Mouse (Mus musculus) gastrocnemius, adult 2 months (tissue): ENCODE results near the gene Gm20489. TPM values are rescaled to one million over a fixed set of nuclear protein-coding genes. Genes with fewer than 3 reads are reported as not detected.
A peak's percentile ranks its signal among the peaks of the same experiment; 100 is the strongest.

Experiments used
- DNase-seq: peaks from one replicate; pipeline ENCODE4 v3.0.0; 2022
- H3K27ac ChIP-seq: fragments of 200-600 bp; 2 replicates; pipeline ENCODE4 v1.8.1; 2022; ENCODE audit warnings: mild to moderate bottlenecking
- H3K4me3 ChIP-seq: fragments of 200-600 bp; 2 replicates; pipeline ENCODE4 v1.8.1; 2022; ENCODE audit warnings: mild to moderate bottlenecking, moderate library complexity
- CTCF ChIP-seq: fragments of 200-600 bp; IDR thresholded peaks from 2 replicates; pipeline ENCODE4 v1.8.1; 2022; ENCODE audit warnings: antibody characterized with exemption, mild to moderate bottlenecking, moderate library complexity
- intact Hi-C: fragments of 180-260 bp; cut with DNase I; formaldehyde crosslinking; loops from one replicate; pipeline ENCODE4 v1.15.1; 2025
- total RNA-seq, 2 experiments: library from RNA; stranded (reverse); gene quantifications; 2 replicates each; pipeline ENCODE4 v1.2.3; 2021

Gene Gm20489
- total RNA-seq, 2 experiments from 2014 or later = not detected

- intact Hi-C loops = loop anchor here (5.0 kb wide), 1 partner anchor 154 kb away; no protein-coding TSS in a partner anchor
- Histone ChIP-seq H3K4me3 (no peak overlapping the region), H3K27ac (no peak overlapping the region)
- no peak for DNase-seq
- no peak for TF ChIP-seq CTCF
These were observed 17.3 kb upstream of the Gm20489 start for GRCm38 (mm10) chrX:101285953-101286670.

GRCm38 (mm10) chrX:101285534-101285933 is 16.7 kb upstream of the Gm20489 start:
- intact Hi-C loops = loop anchor here (5.0 kb wide), 1 partner anchor 153 kb away; no protein-coding TSS in a partner anchor
- DNase-seq = peak; percentile 50
- TF ChIP-seq CTCF = peak; percentile 62
- no peak overlapping the region for H3K27ac ChIP-seq
- no peak overlapping the region for H3K4me3 ChIP-seq

GRCm38 (mm10) chrX:101282813-101283212 is 14.0 kb upstream of the Gm20489 start:
- no peak for DNase-seq
- intact Hi-C loops = no loop called here
- H3K4me3 ChIP-seq = no peak overlapping the region
- TF ChIP-seq CTCF = no peak
- H3K27ac ChIP-seq = no peak overlapping the region

GRCm38 (mm10) chrX:101273875-101274738 is 5.3 kb upstream of the Gm20489 start, which contains the start of gene Med12:
TSS of gene Med12 (plus strand) at chrX:101274030.
- Histone ChIP-seq H3K27ac (peak within 1 kb of the TSS; percentile 91), H3K4me3 (peak within 1 kb of the TSS; percentile 73)
- DNase-seq = peak; percentile 94
- intact Hi-C loops = loop anchor here (2.0 kb wide), 1 partner anchor 19 kb away; the partner anchor contains the start of gene Foxo4
- TF ChIP-seq CTCF = no peak

GRCm38 (mm10) chrX:101273410-101273809 is 4.6 kb upstream of the Gm20489 start:
- Histone ChIP-seq H3K4me3 (peak overlapping the region; percentile 73), H3K27ac (peak overlapping the region; percentile 91)
- TF ChIP-seq CTCF = no peak
- intact Hi-C loops = no loop called here
- no peak for DNase-seq

GRCm38 (mm10) chrX:101268025-101268754 is 633 bp downstream of the Gm20489 start, which contains the start of gene Il2rg:
TSS of gene Il2rg (minus strand) at chrX:101268255.
- Histone ChIP-seq H3K27ac (peak within 1 kb of the TSS; percentile 24), H3K4me3 (peak within 1 kb of the TSS; percentile 54)
- TF ChIP-seq CTCF = no peak
- no peak for DNase-seq
- intact Hi-C loops = no loop called here

- TF ChIP-seq CTCF = no peak
- Histone ChIP-seq H3K4me3 (no peak overlapping the region), H3K27ac (no peak overlapping the region)
- intact Hi-C loops = no loop called here
- DNase-seq = no peak
These were observed 2.2 kb downstream of the Gm20489 start for GRCm38 (mm10) chrX:101266631-101267030.

GRCm38 (mm10) chrX:101263892-101264291 is 4.9 kb downstream of the Gm20489 start, which contains the start of gene Gm614:
TSS of gene Gm614 (minus strand) at chrX:101263992.
- H3K4me3 ChIP-seq = no peak within 1 kb of the TSS
- no peak for DNase-seq
- no peak within 1 kb of the TSS for H3K27ac ChIP-seq
- intact Hi-C loops = no loop called here
- TF ChIP-seq CTCF = no peak

- Histone ChIP-seq H3K4me3 (no peak overlapping the region), H3K27ac (no peak overlapping the region)
- no peak for TF ChIP-seq CTCF
- DNase-seq = no peak
- intact Hi-C loops = no loop called here
These were observed 8.1 kb downstream of the Gm20489 start for GRCm38 (mm10) chrX:101260441-101261325.

GRCm38 (mm10) chrX:101256603-101257002 is 12.2 kb downstream of the Gm20489 start:
- peak; percentile 24 for DNase-seq
- no peak overlapping the region for H3K4me3 ChIP-seq
- TF ChIP-seq CTCF = peak; percentile 29; the same call in 1 of the 2 replicates
- intact Hi-C loops = no loop called here
- H3K27ac ChIP-seq = no peak overlapping the region

- DNase-seq = peak; percentile 15
- Histone ChIP-seq H3K4me3 (peak overlapping the region; percentile 76), H3K27ac (peak overlapping the region; percentile 90)
- no peak for TF ChIP-seq CTCF
- intact Hi-C loops = loop anchor here (2.0 kb wide), 3 partner anchors 20 to 78 kb away; partner anchors contain the start of genes Med12 and Snx12
These were observed 14.1 kb downstream of the Gm20489 start for GRCm38 (mm10) chrX:101254740-101255139.
